Mouse (Mus musculus) cerebellum, postnatal 10 days (tissue): ENCODE data around the gene Nudt17.
"Not testable (repeated sequence)": the region's sequence is repeated elsewhere in the genome, so short reads cannot be mapped to it uniquely, and the experiment has no call there.

Source experiments
- DNase-seq, 2 experiments: peaks; one replicate each; pipeline ENCODE4 v3.0.0; 2021; ENCODE audit warnings: mixed read lengths in 2 of 2

Nudt17 gene

GRCm38 (mm10) chr3:96707903-96708683, at the start of gene Nudt17:
Gene Nudt17 (minus strand): TSS chr3:96708562.
- DNase-seq: peak; percentile 94 to 96

DNA sequence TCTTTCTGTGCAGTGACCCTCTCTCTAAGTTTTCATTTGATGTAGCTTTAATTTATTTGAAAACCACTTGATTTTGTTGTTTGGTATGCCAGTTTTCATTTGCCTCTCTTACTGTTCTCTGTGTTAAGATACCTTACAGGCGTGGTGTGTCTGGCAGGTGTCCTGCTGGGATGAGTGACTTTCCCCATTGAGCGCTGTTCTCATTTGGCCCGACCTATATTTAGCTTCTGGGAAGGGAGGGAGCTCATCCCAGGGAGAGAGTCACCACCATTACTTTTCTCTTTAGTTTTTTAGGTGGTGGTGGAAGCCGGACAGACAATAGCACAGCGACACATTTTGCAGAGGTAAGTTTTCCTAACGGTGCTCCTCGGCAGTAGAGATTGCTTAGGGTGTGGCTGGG, 49.3 kb upstream of the Nudt17 start:
- DNase-seq: peak in 1 of 2 experiments; percentile 11

DNA sequence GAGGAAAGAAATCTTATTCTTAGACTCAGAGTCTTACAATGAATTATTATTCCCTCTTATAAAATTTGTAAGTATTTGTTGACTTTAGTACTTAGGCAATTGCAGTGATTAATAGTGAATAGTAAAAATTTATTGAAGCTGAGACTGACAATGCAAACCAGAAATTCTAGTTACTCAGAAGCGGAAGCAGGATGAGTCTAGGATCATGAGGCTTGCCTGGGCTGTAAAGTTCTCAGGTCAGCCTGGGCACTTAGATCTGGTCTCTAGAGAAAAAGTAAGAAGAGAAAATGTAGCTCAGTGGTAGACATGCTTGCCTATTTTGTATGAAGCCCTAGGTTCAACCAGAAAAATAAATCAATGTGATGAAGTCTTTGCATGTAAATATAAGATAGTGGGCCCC, 47.6 kb upstream of the Nudt17 start:
- no peak for DNase-seq

- DNase-seq: no peak
Observed at GRCm38 (mm10) chr3:96746829-96747228, 38.5 kb upstream of the Nudt17 start.

DNA sequence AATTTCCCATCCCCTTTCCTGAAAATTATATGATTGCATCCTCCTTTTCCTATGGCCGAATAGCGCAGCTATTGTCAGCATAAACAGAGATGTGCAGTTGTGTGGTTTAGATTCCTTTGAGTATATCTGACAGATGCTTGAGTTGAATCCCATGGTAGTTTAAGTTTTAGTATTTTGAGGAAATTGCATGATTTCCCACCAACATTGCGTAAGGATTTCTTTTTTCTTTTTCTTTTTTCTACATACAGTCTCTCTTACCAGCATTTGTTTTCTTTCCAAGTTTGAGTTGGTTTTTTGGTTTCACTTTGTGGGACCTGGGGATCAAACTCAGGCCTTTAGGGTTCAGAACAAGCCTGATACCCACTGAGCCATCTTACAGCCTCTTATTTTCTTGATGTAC, 36.0 kb upstream of the Nudt17 start:
- no peak for DNase-seq

DNA sequence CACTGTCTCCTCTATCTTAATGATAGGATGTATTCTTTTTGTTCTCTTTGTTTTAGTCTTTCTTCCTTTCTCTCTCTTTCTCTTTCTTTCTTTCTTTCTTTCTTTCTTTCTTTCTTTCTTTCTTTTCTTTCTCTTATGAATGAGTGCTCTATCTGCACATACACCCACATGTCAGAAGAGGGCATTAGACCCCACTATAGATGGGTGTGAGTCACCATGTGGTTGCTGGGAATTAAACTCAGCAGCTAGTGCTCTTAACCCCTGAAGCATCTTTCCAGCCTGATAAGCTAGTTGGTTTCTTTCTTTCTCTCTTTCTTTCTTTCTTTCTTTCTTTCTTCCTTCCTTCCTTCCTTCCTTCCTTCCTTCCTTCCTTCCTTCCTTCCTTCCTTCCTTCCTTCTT, 31.9 kb upstream of the Nudt17 start:
- not testable (repeated sequence) for DNase-seq

GRCm38 (mm10) chr3:96737995-96738394, 29.6 kb upstream of the Nudt17 start:
- peak; percentile 15 to 19 for DNase-seq

DNA sequence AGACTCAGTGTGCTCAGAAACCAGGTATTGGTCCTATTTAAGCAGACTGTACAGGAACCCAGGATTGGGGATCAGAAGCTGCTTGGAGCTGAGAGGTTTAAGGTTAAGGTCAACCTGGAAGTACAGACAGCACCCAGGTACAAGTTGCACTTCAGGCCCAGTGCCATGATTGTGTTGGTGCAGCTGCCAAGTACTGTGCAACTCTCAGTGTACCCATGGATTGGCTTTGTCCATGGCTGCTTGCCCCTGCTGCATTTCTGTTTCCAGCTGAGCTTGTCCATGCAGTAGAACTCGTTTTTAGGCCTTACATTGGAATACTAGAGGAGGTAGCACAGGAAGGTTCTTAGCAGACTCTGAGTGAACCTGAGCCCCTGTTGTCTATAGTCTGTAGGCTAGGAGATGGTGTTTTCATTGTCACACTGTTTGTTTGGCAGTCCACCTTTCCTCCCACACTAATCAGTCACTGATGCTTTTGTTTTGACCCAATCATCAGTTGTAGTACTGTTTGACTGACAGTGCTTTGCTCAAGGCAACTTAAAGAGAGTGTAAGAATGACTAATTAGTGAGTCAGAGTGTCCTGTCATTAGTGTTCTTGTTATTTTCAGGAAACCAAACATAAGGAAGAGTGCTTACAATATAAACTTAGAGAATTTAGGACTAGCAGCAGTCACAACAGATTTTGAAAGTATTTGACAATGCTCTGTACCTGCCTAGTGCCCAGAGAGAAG, 28.8 kb upstream of the Nudt17 start:
- no peak for DNase-seq

- DNase-seq: no peak
Observed at GRCm38 (mm10) chr3:96735200-96735599, 26.8 kb upstream of the Nudt17 start.

DNA sequence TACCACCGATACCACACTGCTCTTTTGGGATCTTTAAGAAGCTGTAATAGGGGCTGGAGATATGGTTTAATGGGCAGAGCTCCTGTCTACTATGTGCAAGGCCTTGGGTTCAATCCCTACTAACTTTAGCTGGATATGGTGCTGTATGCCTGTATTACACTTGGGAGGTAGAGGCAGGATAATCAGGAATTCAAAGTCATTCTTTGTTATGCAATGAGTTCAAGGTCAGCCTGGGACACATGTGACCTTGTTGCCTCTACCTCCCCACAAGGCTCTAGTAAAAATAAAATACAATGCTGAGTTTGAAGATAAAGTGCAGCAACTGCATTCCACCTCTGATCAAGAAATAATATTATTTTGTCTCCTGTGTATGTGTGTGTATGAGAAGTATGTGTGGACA, 25.6 kb upstream of the Nudt17 start:
- no peak for DNase-seq

- DNase-seq: no peak
Observed at GRCm38 (mm10) chr3:96730785-96731184, 22.4 kb upstream of the Nudt17 start.

- DNase-seq: no peak
Observed at GRCm38 (mm10) chr3:96729403-96729784, 21.0 kb upstream of the Nudt17 start.

- no peak for DNase-seq
Observed at GRCm38 (mm10) chr3:96728634-96729402, 20.5 kb upstream of the Nudt17 start.

DNA sequence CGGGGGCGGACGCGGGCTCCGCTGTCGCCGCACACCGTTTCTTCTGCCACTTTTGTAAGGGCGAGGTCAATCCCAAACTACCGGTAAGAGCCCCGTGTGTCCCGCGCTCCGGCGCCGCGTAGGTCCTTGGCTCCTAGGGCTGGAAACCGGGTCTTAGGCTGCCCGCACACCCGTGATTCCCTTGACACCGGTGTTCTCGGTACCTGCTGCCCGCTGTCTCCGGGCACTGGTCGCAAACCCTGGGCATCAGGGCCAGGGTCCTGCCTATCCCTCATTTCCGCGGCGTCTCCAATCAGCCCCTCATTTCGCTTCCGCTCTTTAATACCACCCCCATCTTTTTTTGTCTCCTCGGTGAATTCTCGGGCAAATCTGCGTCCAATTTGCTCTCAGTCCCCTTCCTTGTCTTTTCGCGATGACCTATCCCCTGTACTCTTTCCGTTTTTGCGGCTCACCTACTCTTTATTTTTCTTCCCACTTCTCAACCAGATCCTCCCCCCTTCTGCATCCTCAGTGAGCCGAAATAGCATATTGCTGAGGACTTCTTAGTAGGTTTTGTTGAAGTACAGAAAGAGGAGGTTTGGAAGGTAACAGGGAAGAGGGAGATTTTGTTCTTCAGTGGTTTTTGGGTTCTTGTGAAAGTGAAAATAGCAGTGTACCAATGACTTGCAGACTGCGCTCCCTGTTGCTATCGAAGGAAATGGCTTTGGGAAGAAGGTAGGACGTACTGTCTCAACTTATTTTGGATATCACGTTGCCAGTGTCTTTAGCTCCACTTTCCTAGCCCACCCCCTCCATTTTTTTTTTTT, 19.7 kb upstream of the Nudt17 start:
- peak in 1 of 2 experiments; percentile 5 for DNase-seq

- peak; percentile 95 to 97 for DNase-seq
Observed at GRCm38 (mm10) chr3:96727343-96727827, 19.0 kb upstream of the Nudt17 start, which contains the start of the genes Polr3c and Rnf115. Gene Polr3c (minus strand): TSS chr3:96727628. Gene Rnf115 (plus strand): TSS chr3:96727664.

- peak; percentile 85 to 93 for DNase-seq
Observed at GRCm38 (mm10) chr3:96719173-96719572, 10.8 kb upstream of the Nudt17 start.

- DNase-seq: no peak
Observed at GRCm38 (mm10) chr3:96715854-96716253, 7.5 kb upstream of the Nudt17 start.

GRCm38 (mm10) chr3:96714286-96714685, 5.9 kb upstream of the Nudt17 start:
- DNase-seq: no peak

DNA sequence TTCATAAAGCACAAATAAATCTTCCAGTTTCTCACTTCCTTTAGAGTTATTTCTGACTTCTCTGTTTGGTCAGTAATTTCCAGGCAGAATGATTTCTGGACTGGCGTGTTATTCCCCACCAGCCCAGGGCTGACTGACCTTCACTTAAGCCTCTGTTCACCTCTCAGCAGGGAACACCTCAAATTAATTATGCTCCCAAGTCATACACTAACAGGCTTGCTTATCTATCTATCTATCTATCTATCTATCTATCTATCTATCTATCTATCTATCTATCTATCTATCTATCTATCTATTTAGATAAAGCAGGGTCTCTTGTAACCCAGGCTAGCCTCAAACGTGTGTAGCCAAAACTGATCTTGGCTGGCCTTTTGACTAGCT, 312 bp upstream of the Nudt17 start:
- DNase-seq: no peak

GRCm38 (mm10) chr3:96706984-96707383, 1.4 kb downstream of the Nudt17 start:
- no peak for DNase-seq

DNA sequence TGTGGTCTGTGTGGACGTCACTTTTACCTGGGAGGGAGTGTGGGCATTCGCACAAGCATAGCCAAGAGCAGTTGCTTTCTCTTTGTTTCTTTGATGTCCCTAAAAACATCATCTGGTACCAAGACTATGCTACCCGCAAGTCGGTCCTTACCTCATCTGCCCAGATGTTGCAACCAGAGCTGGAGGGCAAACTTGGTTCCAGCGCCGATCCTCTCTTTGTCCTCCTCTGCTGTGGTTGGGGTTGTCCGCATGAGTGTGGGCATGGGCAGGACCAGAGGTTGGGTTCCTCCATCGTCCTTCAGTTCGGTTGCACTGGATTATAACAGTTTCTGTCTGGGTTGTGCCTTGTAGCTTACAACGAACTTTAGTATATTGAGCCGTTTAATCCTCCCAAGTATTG, 2.1 kb downstream of the Nudt17 start:
- no peak for DNase-seq

DNA sequence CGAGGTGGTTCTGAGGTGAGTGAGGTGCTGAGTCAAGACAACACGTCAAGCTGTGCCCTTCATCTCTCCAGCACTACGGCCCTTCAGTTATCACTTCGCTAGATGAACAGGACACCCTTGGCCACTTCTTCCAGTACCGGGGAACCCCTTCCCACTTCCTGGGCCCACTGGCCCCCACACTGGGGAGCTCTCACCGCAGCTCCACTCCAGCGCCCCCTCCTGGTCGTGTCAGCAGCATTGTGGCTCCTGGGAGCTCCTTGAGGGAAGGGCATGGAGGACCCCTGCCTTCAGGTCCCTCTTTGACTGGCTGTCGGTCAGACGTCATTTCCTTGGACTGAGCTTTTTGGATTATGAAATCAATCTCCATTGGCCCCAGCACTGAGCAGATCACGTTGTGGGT, 3.6 kb downstream of the Nudt17 start:
- peak; percentile 46 to 57 for DNase-seq
